In genomic region chr2:174629299-174629850, GRCm38 (mm10) we compare ENCODE assay signal across 15 mouse cellular contexts. TPM values are rescaled to one million over a fixed set of nuclear protein-coding genes. Genes with fewer than 3 reads are reported as not detected.
"Had no signal": no experiment of that assay in that cellular context is flagged by ENCODE, and none has a peak within 500 bp of the region (broad histone marks: within the 10 kb centered on the region; RNA-seq: fewer than 3 reads in every experiment).

No protein-coding gene starts in this region.

- H3K9me3 ChIP-seq: limb, embryonic 10.5 days; liver, embryonic 15.5 days had no signal

- H3K27ac ChIP-seq: layer of hippocampus, adult 2 months; limb, embryonic 10.5 days; liver, embryonic 15.5 days; stomach, postnatal 0 days had no signal

- H3K4me2 ChIP-seq: liver, embryonic 11.5 days; liver, embryonic 15.5 days; midbrain, embryonic 11.5 days had no signal

- H3K36me3 ChIP-seq: limb, embryonic 10.5 days; liver, embryonic 15.5 days had no signal

- ATAC-seq: lung, postnatal 0 days had no signal

- H3K4me3 ChIP-seq: layer of hippocampus, adult 2 months; limb, embryonic 10.5 days; liver, embryonic 15.5 days had no signal

- DNase-seq: kidney, postnatal 10 days; kidney, postnatal 4 days; lung, adult 2 months; lung, postnatal 36 days; thymus, postnatal 14 days had no signal

- H3K9ac ChIP-seq: liver, embryonic 15.5 days had no signal

- H3K27me3 ChIP-seq: liver, embryonic 15.5 days had no signal

- H3K4me1 ChIP-seq: limb, embryonic 10.5 days had no signal

RNA-seq across cellular contexts. Expression of gene Zfp831, which starts 14.0 kb away (rescaled TPM):
- total RNA-seq: midbrain, postnatal 0 days had no signal
- polyA plus RNA-seq: kidney, embryonic 14.5 days; limb, embryonic 10.5 days; liver, embryonic 11.5 days; lung, postnatal 0 days; midbrain, postnatal 0 days; neural tube, embryonic 14.5 days; stomach, postnatal 0 days had no signal
